Mouse (Mus musculus) heart, adult 2 months (tissue): ENCODE data around the gene Ctsz. TPM values are rescaled to one million over a fixed set of nuclear protein-coding genes. Genes with fewer than 3 reads are reported as not detected.

Source experiments
- DNase-seq, 2 experiments: peaks; one replicate each; pipeline ENCODE4 v3.0.0; 2021
- H3K27ac ChIP-seq: fragments of 200-600 bp; 2 replicates; pipeline ENCODE4 v1.8.1; 2022
- H3K27me3 ChIP-seq: fragments of 200-500 bp; 2 replicates; pipeline ENCODE4 v1.6.1; 2012; ENCODE audit warnings: mild to moderate bottlenecking, low read length, inconsistent platforms, mixed read lengths; ENCODE audit not compliant: control insufficient read depth, insufficient read depth
- H3K36me3 ChIP-seq: fragments of 200-500 bp; 2 replicates; pipeline ENCODE4 v1.6.1; 2012; ENCODE audit warnings: low read length, inconsistent platforms; ENCODE audit not compliant: control insufficient read depth, insufficient read depth
- H3K4me1 ChIP-seq: fragments of 200-500 bp; 2 replicates; pipeline ENCODE4 v1.6.1; 2011; ENCODE audit warnings: low read length; ENCODE audit not compliant: control insufficient read depth, insufficient read depth
- H3K4me3 ChIP-seq: fragments of 200-600 bp; 2 replicates; pipeline ENCODE4 v1.8.1; 2022
- H3K79me2 ChIP-seq: fragments of 200-500 bp; replicated peaks from 2 replicates; pipeline ENCODE4 v1.6.1; 2012; ENCODE audit warnings: mild to moderate bottlenecking, inconsistent platforms, low read length, moderate library complexity, mixed read lengths; ENCODE audit not compliant: control insufficient read depth, insufficient read depth
- H3K9ac ChIP-seq: fragments of 200-500 bp; 2 replicates; pipeline ENCODE4 v1.6.1; 2012; ENCODE audit warnings: low read depth, mild to moderate bottlenecking, control low read depth, inconsistent platforms, low read length, mixed read lengths
- CTCF ChIP-seq: fragments of 200-600 bp; IDR thresholded peaks from 2 replicates; pipeline ENCODE4 v1.8.1; 2022; ENCODE audit warnings: antibody characterized with exemption, mild to moderate bottlenecking, moderate library complexity
- EP300 ChIP-seq: fragments of 200-500 bp; IDR thresholded peaks from 2 replicates; pipeline ENCODE4 v1.6.1; 2011; ENCODE audit warnings: low read depth, low read length, control low read depth; ENCODE audit not compliant: insufficient read depth
- POLR2A ChIP-seq: fragments of 200-500 bp; IDR thresholded peaks from 2 replicates; pipeline ENCODE4 v1.6.1; 2011; ENCODE audit warnings: mild to moderate bottlenecking, low read depth, low read length, control low read depth; ENCODE audit not compliant: insufficient read depth
- WGBS: fragments of 180-500 bp; shearing (Covaris S2); methylation state at CpG from one replicate; pipeline ENCODE4 v1.1.7; 2018; 5-methylcytosine and 5-hydroxymethylcytosine counted together
- intact Hi-C: fragments of 180-260 bp; cut with DNase I; formaldehyde crosslinking; loops from one replicate; pipeline ENCODE4 v1.15.1; 2025
- polyA plus RNA-seq: library from polyadenylated mRNA; depleted of rRNA; stranded (reverse); fragments of >200 nt; gene quantifications from 2 replicates; pipeline ENCODE4 v1.2.3, GENCODE M21; 2012
- total RNA-seq, 2 experiments: library from RNA; stranded (reverse); gene quantifications; 2 replicates each; pipeline ENCODE4 v1.2.3; 2021

Gene Ctsz
- total and polyA plus RNA-seq, 3 experiments = 31.1 to 49.5 (median 34.4) TPM

DNA sequence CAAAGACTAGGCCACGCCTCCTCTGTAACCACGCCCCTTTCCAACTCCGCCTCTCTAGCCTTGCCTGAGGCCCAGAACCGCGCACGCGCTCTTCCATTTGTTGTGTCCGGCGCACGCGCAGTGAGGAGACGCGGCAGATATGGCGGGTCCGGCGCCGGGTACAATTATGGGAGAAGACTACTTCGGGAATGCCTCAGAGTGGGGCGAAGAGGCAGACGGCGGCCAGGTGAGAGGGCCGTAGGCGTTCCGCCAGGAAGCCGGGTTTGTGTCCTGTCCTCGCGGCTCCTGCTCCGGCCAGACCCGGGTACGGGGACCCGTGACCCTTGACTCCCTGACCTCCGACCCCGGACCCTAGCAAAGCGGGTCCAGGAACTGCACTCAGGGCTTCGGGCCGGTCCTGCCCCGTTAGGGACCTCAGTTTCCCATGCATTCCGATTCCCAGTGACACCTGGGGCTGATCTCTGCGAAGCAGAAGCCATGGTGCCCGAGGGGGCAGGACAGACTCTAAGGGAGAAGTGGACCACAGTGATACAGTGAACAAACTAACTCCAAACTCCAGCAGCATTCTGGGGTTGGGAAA lies 23.0 kb downstream of the Ctsz start, which contains the start of gene Nelfcd:
TSS of gene Nelfcd (plus strand) at position 74 of the 580 bp plus-strand sequence.
- Histone ChIP-seq H3K9ac (peak within 1 kb of the TSS; percentile 92), H3K27me3 (no peaks in the 10 kb centered on the region), H3K27ac (peak within 1 kb of the TSS; percentile 93), H3K4me3 (peak within 1 kb of the TSS; percentile 96), H3K4me1 (no peaks in the 10 kb centered on the region; the same call in 1 of the 2 replicates), H3K36me3 (no peaks in the 10 kb centered on the region), H3K79me2 (peaks cover 3% of the 10 kb centered on the region; the same call in 1 of the 2 replicates)
- intact Hi-C loops = loop anchor here (2.0 to 10.0 kb wide), 5 partner anchors 23 to 259 kb away; partner anchors contain the start of genes Ctsz and Prelid3b
- peak; percentile 94 for DNase-seq
- WGBS = under 1% methylated on average over 40 of the region's 40 CpGs
- TF ChIP-seq POLR2A (peak; percentile 68), EP300 (0 out of 2 replicates have a peak, but pooled peaks have one; percentile 25), CTCF (no peak)

DNA sequence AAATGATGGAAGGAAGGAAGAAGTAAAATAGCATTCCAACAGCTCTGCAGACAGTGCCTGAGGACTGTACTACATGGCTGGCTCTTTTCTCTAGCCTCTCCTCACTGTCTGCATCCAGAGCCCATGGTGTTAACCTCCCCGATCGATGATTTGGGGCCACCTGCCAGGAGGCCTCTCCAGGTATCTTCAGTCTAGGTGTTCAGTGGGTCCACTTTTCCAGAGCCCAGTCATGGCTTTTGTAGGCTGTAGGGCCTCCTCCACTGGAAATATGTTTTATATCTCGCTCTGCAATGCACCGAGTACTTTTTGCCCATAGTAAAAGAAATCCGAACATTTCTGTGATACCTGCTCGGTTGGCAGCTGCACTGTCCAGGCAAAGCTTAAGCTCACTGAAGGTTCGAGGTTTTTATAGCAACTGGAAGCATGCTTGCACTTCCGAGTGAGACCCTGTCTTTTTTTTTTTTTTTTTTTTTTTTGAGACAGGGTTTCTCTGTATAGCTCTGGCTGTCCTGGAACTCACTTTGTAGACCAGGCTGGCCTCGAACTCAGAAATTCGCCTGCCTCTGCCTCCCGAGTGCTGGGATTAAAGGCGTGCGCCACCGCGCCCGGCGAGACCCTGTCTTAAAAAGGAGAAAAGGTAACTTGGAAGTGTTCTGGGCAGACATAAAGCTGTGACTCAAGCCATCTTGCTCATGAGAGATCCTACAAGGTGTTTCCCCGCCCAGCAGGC lies 23.7 kb downstream of the Ctsz start:
- intact Hi-C loops = loop anchor here (2.0 to 10.0 kb wide), 5 partner anchors 24 to 260 kb away; partner anchors contain the start of genes Ctsz and Prelid3b
- H3K36me3 ChIP-seq = no peaks in the 10 kb centered on the region
- no peak for DNase-seq
- peaks cover 3% of the 10 kb centered on the region; the same call in 1 of the 2 replicates for H3K79me2 ChIP-seq
- H3K4me1 ChIP-seq = no peaks in the 10 kb centered on the region; the same call in 1 of the 2 replicates
- 50% methylated on average over 18 of the region's 18 CpGs for WGBS
- no peak overlapping the region for H3K9ac ChIP-seq
- no peak overlapping the region for H3K27ac ChIP-seq
- H3K4me3 ChIP-seq = peak overlapping the region; percentile 96; the same call in 1 of the 2 replicates
- H3K27me3 ChIP-seq = no peaks in the 10 kb centered on the region
- no peak for TF ChIP-seq CTCF
- no peak for TF ChIP-seq EP300
- TF ChIP-seq POLR2A = no peak

DNA sequence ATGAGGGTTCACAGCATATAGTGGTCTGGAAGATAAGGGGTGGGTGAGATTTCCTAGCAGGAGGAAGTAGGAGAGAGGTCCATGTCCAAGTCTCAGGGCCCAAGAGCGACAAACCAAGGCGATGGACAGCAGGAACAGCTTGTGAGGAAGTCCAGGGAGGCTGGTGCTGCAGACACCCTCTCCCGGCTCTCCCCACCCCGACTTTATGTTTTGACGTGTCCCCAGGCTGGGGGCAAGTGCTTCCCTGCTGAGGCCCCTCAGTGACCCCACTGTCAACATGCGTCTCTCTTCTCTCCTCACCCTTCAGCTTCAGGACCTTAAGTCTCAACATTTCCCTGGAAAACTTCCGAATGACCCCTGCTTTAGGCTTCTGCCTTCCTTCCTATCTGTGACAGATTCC lies 25.7 kb downstream of the Ctsz start:
- Histone ChIP-seq H3K27me3 (no peaks in the 10 kb centered on the region), H3K36me3 (no peaks in the 10 kb centered on the region), H3K4me3 (no peak overlapping the region), H3K79me2 (peaks cover 3% of the 10 kb centered on the region; the same call in 1 of the 2 replicates), H3K4me1 (no peaks in the 10 kb centered on the region; the same call in 1 of the 2 replicates), H3K27ac (no peak overlapping the region), H3K9ac (no peak overlapping the region)
- TF ChIP-seq CTCF (no peak), POLR2A (no peak), EP300 (no peak)
- 67% methylated on average over 7 of the region's 7 CpGs for WGBS
- intact Hi-C loops = loop anchor here (10.0 kb wide), 1 partner anchor 262 kb away; no protein-coding TSS in a partner anchor
- DNase-seq = no peak

DNA sequence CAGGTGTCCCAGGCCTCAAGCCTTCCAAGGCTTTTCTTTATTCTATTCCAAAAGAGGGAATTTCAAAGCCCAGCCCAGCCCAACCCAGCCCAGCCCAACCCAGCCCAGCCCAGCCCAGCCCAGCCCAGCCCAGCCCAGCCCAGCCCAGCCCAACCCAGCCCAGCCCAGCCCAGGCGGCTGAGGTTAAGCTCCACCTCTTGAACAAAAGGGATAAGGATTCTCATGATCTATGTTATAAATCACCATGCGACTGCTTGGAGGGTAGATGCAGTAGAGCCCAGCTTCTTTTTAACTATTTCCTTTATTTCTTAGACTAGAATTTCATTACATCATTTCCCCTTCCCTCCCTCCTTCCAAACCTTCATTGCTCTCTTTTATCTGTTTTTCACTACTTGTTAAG lies 28.6 kb downstream of the Ctsz start:
- intact Hi-C loops = loop anchor here (10.0 kb wide), 1 partner anchor 265 kb away; no protein-coding TSS in a partner anchor
- Histone ChIP-seq H3K27ac (no peak overlapping the region), H3K9ac (no peak overlapping the region), H3K79me2 (no peaks in the 10 kb centered on the region), H3K4me1 (no peaks in the 10 kb centered on the region), H3K36me3 (no peaks in the 10 kb centered on the region), H3K4me3 (no peak overlapping the region), H3K27me3 (no peaks in the 10 kb centered on the region)
- DNase-seq = no peak
- 75% methylated on average over 2 of the region's 2 CpGs for WGBS
- TF ChIP-seq CTCF (no peak), EP300 (no peak), POLR2A (no peak)

DNA sequence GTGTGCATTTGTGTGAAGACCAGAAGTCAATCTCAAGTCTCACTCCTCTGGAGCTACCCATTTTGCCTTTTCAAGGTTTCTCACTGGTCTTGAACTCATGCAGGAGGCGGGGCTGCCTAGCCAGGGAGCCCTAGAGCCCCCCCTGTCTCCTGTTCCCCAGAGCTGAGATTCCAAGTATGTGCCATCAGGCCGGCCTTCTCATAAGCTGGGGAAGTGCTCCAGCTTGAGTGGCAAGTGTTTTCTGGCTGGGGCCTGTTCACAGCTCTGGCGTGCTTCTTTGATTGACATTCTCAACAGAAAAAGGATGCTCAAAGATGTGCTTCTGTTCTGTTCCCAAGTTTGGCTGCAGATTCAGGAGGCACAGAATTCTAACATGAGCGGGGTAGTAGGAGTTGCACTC lies 38.4 kb downstream of the Ctsz start:
- no peak overlapping the region for H3K9ac ChIP-seq
- H3K4me3 ChIP-seq = no peak overlapping the region
- DNase-seq = no peak
- H3K27me3 ChIP-seq = no peaks in the 10 kb centered on the region
- 79% methylated on average over 4 of the region's 4 CpGs for WGBS
- H3K4me1 ChIP-seq = no peaks in the 10 kb centered on the region
- peak; percentile 23; the same call in 1 of the 2 replicates for TF ChIP-seq CTCF
- TF ChIP-seq POLR2A = no peak
- no peak for TF ChIP-seq EP300
- no peaks in the 10 kb centered on the region for H3K36me3 ChIP-seq
- no peaks in the 10 kb centered on the region for H3K79me2 ChIP-seq
- no peak overlapping the region for H3K27ac ChIP-seq
- intact Hi-C loops = no loop called here
